Mouse (Mus musculus): ENCODE data around the gene Dnal1.

DNA sequence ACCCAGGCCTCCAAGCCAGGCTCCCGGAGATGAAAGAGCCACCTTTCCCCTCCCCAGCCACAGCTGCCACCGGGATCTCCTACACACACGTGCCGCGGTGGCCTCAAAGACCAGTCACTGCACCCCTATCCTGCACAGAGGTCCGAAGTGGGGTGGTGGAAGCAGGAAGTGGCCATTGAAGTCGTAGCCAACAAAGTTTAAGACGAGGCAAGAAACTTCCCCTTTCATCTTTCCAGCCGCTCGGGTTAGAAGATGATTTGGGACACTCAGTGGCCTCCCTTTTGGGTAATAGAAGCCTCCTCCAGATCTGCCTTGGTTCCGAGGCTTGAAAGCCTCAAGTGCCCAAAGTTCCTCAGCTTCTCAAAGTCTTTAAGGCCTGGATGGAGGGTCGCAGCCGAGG, 78.1 kb downstream of the Dnal1 start:
- TF ChIP-seq CTCF (IDR thresholded peaks at IDR 0.05; ENCODE audit: control insufficient read depth, insufficient read depth, insufficient replicate concordance, low read depth, low read length) (no peak), POLR2A (IDR thresholded peaks at IDR 0.05; ENCODE audit: control insufficient read depth, low read depth, low read length) (no peak)
